Mouse (Mus musculus) erythroblast, embryonic 14.5 days (primary cell): ENCODE measurements around the gene Polq.

ENCODE experiments used
- GATA1 ChIP-seq: IDR thresholded peaks from 2 replicates; pipeline ENCODE4 v1.6.1; 2012; ENCODE audit warnings: low read length, inconsistent platforms, mixed read lengths
- TAL1 ChIP-seq: IDR thresholded peaks from 3 replicates; pipeline ENCODE4 v1.6.1; 2012; ENCODE audit warnings: low read length, inconsistent platforms, mixed read lengths

DNA sequence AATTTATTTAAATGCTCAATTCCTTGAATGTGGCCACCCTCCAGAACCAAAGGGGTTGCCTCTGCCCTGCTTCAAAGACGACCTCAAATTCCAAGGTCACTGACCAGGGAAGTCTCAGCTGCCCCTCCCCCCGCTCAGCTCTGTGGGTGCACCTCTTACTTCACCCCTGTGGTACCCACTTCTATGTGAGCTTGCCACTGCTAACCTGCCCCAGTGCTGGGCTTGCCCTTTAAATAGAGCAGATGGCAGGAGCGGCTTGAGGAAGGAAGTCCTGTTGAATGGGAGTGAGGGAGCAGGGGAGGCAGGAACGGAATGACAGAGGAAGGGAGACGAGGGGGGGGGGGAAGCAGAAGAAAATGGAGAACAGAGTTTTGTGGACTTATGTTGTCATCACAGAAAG is 97.2 kb downstream of the Polq start:
- TF ChIP-seq GATA1 = no peak
- TF ChIP-seq TAL1 = no peak
